Mouse (Mus musculus) granulocyte monocyte progenitor cell, adult 5-6 weeks (primary cell): Measurements from ENCODE around the gene Bid. TPM values are rescaled to one million over a fixed set of nuclear protein-coding genes. Genes with fewer than 3 reads are reported as not detected.
"Not testable (repeated sequence)": the region's sequence is repeated elsewhere in the genome, so short reads cannot be mapped to it uniquely, and the experiment has no call there.

Source experiments
- ATAC-seq: replicated peaks from 2 replicates; pipeline ENCODE4 v1.8.0; 2016; ENCODE audit warnings: mild to moderate bottlenecking, moderate TSS enrichment, inconsistent platforms; ENCODE audit not compliant: poor library complexity, severe bottlenecking
- total RNA-seq, 2 experiments: library from RNA; stranded (forward) in 1 of 2; stranded (reverse) in 1 of 2; fragments of 200-712, 200-1000 nt in 1 of 2; fragments of >200 nt in 1 of 2; fragmentation: Nextera tagmentation in 1 of 2; gene quantifications; 2 replicates each; pipeline ENCODE4 v1.2.3; 2014 to 2017

Gene Bid
- total RNA-seq, 2 experiments from 2014 or later: 64.6 to 90.9 TPM

DNA sequence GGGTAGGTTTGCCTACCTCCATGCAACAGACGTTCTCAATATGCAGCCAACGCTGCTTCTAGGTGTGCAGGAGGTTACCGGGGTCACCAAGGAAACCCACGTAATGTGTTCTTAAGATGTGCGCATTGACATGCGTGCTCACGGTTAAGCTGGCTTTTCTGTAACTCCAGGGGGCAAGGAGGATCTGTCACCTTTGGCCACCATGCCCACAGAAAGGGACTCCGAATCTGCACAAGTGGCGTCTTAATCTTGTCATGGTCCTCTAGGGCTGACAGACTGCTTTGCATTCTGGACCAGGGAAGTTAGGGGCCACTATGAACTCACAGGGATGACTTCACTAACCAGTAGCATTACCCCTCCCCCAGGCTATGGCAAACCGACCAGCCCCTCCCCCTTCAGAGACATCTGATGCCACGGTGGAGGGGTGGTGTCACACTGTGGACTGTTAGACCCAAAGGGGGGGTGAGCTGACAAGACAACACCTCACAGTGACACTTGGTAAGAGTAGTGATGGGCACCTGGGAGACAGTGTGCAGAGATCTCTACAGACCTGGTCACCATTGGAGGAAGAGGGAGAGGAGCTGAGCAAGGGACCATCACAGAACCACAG, 21.5 kb upstream of the Bid start:
- no peak for ATAC-seq

DNA sequence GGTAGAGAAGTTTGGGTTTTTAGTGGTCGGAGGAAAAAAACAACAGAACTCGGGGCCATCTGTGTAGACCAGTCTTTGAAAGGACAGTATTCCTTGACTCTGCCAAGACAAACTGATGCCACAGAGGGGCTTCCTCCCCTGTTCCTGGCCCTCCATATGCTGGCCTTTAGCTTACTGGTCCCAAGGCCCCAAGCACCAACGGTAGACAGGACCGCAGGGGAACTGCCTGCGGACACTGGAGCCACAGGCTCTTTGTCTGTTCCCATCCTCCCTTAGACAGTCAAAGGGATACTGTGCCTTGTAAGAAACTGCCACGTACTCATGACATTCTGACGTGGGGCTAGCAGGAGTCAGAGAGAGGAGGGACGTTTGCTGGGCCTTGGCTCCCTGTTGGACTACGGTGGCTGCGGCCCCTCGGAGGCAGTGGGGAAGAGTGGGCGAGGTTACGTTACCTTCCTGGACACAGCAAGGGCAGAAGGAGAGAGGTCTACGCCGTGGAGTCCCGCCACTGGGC, 20.5 kb upstream of the Bid start:
- ATAC-seq: no peak

DNA sequence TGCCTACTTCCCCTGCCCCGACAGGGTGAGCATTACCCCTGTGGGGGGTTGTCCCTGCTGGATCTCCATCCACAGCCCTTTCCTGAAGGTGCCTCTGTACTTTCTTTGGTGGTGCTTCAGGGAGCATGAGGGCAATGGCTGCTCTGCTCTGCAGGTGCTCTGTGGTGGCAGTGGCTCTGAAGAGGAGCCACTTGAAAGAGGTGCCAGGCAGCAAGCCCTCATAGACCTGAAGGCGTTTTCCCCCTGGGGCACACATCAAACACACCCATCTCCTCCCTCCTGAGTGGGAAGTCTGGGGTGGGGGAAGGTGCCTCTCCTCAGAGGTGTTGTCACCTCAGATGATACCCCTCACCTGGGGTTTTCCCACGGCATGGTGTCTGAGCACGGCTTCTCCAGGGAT, 17.5 kb upstream of the Bid start:
- no peak for ATAC-seq

DNA sequence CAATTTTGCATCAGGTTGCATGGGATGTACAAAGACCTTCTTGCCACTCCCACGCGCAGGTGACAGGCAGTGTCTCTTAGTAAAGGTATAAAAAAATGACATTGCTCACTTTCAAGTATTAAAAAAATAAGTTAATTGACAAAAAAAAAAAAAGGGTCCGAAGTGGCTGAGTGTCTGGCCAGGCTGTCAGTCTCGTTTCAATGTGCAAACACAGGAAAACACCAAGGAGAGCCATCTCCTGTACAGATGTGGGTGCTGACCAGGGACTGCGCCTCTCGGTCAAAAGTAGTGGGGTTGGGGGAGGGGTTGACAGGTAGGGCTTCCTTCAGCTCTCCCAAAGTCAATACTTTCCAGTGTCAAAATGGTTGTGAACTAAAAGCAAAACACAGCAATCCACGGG, 17.0 kb upstream of the Bid start:
- ATAC-seq: no peak

DNA sequence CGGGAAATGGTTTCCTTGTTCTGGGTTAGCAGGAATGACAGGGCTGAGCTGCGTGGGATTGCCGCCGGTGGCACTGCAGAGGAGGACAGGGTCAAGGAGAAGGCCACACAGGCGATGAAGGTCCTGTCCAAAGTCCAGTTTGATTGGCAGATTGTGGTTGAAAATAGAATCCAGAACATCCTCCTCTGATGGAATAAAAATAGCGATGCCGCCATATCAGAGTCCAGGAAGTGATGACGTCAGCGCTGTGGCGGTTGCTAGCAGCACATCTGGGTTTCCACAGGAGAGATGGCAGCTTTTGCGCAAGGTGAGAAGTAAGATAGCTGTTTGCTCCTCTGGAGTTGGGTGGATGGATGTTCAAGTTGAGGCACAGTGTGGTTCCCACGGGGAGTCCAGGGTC, 15.9 kb upstream of the Bid start:
- peak; percentile 65 for ATAC-seq

DNA sequence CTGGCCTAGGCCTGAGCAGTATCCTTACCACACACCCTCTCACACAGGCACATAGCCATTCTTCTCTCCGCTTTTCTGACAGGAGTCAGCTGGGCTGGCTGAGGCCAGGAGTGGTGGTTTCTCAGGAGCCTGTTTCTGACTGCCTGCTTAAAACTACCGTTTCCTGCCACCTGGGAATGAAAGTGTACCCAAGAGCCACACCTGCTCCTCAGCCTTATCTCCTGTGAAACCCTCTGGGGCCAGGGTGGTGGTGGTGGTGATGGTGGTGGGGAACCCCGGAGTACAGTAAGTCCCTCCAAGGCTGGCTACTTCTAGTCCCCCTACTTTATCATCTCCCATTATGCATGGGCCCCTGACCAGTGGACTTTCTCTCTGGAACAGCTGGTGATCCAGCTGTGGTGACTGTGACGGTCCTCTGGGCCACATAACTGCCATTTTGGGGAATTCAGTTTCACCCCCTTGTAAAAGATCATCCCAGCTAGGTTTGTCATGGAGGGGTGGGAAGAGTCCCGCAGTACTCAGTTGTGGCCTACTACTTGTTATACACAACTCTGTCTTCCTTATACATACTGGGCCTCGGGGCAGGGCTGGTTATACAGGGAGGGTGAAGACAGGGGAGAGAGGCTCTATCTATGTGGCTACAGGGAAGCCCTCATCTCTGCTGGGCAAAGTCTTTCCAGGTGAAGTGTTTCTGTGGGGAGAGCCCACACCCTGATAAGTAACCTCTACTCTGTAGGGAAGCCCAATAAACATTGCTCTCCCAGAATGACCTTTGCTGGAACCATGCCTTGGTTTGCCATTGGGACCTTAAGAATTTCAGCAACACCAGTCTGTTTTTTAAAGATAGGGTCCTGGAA, 14.0 kb upstream of the Bid start:
- ATAC-seq: no peak

DNA sequence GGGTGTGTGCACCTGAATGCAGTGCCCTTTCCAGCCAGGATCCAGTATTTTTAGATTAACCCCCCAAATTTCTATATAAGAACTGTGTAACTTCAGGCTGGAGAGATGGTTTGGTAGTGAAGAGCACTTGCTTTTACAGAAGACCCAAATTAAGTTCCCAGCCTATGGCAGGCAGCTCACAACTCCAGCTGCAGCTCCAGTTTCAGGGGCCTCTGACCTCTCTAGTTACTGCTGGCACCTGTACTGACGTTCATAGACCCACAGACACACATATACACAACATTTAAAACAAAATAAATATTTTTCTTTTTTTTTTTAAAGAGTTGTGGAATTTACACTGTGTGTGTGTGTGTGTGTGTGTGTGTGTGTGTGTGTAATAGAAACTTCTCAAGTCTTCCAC, 12.8 kb upstream of the Bid start:
- no peak for ATAC-seq

DNA sequence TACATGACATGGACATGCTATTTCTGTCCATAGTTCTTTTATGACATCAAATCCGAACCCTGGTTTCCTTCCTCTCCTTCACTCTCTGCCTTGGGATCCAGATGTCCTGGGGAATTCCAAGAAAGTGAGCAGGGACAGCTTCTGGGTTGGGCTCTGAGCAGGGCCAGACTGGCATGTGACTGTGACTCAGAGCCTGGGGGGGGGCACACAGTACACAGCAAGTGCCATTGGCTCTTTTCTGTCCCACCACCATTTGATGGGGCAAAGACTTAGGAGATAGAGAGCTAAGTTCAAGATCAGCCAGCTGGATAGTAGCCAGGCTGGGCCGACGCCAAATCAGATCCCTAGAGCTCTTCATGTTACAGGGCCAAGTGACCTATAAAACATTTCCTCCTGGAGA, 11.1 kb upstream of the Bid start:
- ATAC-seq: no peak

DNA sequence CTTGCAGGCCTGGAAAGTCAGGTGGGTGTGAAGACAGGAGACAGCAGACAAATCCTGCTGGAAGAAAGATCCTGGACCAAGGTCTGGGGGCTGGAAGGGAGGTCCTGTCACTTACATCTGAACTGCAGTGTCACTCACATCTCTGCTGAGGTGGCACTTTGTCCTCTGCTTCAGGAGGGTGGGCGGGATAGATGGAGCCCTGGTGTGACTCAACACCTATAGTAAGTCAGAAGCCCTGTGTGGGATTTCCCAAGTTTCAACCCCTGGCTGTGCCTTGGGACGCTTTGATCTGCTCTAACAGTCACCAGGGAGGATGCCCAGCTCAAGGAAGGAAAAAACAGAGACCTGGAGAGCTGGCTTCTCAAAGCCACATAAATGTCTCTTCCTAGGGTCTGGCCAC, 10.2 kb upstream of the Bid start:
- no peak for ATAC-seq

DNA sequence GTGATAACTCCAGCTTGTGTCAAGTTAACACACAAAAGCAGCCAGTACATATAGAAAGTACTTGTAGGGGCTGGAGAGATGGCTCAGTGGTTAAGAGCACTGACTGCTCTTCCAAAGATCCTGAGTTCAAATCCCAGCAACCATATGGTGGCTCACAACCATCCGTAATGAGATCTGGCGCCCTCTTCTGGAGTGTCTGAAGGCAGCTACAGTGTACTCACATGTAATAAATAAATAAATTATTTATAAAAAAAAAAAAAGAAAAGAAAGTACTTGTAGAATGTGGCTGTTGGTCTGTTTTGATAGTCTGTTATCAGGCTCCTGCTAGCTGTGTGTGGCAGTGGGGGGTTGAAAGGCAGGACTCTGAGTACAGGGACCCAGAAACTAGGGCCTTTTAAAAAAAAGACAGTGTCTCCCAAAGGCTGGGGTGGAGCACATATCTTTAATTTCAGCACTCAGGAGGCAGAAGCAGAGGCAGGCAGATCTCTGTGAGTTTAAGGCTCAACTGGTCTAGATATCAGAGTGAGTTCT, 8.2 kb upstream of the Bid start:
- not testable (repeated sequence) for ATAC-seq

DNA sequence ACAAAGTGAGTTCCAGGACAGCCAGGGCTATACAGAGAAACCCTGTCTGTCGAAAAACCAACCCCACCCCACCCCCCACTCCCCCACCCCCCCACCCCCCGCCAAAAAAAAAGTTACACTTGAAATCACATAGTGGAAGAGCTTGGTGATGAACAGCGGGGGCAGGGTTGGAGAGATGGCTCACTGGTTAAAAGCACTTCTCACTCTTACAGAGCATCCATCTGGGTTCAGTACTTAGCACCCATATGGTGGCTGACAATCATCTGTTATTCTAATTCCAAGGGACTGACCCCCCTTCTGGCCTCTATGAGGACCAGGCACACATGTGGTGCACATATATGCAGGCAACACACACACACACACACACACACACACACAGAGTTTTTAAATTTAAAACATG, 1.3 kb upstream of the Bid start:
- no peak for ATAC-seq

DNA sequence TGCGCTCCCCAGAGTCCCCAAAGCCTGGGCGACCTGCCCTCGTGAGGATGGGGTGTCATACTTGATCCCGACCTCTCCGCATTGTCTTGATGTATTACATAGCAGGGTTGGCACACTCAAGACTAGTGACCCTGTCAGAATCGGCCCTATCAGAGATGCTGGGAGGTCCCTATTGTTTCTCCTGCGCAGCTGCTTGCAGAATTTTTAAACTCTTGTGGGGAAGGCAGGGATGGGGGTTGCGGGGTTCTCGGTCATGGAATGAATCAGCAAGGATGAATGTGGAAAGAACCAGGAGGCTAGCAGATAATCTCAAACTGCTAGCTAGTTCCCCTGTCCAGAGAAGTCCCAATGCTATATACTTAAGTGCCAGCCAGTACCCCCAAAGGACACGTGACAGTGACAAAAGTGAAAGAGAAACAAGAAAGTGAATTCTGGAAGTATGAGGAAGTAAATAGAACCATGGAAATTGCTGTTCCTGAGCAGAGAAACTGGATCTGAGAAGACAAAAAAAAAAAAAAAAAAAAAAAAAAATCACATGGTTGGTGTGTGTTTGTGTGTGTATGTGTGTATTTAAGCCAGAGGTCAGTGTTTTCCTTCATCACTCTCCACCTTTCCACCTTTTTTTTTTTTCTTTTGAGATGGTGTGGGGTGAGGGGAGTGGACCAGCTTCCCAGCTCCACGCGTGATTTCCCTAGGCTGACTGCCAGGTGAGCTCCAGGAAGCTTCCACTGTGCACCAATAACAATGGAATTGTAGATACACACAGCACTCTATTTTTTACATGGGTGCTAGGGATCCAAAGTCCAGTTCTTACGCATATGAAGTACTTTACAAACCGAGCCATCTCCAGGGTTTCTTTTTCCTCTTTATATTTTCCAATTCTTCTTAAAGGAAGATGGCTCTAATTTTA, 574 bp upstream of the Bid start:
- ATAC-seq: peak; percentile 10

DNA sequence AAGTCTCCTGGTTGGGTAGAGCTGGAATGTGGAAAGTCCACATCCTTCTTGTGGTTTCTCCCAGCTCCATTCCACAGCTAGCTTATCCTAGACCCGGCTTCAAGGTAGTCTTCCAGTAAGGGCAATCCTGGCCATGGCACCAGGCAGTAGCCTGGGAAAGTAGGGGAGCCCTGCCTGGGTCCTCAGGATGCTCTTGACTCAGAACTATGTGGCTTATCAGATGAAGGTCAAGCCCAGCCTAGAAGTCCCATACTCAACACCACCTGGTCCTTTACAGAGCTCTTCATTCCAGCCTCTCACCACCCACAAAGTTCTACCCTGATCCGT, 1.0 kb downstream of the Bid start:
- no peak for ATAC-seq

DNA sequence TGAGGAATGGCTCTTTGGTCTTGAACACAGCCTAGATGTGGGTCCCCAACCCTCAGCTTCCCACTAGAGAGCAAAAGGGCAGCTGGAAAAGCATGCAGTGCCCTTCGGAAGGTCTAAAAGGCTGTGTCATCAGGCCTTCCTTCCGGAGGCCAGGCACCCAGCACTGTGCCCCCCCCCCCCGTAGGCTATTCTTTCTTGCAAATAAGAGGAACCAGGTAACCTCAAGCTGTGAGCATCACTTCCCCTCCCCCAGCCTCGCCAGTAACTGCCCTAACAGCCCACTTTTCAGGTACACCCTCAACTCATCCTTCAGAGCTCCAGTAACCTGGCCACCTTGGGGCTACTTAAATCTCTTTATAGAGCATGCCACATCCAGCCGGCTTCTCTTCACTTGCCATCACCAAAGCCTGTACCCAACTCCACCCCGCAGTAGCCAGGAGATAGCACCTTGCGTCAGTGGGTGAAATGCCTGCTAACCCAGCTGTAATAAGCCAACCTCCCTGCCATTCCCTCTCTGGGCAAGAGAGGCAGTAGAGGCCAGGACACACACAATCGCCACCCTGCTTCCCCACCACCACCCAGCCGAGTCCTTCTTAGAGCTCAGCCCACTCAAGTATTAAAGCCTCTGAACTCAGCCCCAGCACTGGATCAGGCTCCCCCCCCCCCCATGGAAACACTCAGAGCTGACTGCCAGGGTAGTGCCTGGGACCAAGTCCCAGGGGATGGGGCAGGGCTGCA, 1.6 kb downstream of the Bid start:
- ATAC-seq: peak; percentile 64

DNA sequence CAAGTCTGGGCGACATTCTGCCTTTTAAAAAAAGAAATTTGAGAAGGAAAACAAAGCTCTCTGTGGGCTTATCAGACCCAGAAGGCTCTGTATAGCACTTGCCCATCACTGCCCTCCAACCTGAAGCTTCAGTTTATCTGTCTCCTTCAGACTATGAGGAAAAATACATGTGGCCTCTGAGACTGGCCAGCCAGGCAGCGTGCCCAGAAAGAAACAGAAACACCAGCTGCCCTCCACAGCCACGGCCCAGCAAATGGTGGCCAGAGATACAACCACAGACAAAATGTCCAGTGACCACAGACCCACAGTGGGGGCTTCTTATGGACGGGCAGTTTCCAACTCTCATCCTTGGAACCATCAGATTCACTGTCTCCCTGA, 2.1 kb downstream of the Bid start:
- ATAC-seq: no peak

DNA sequence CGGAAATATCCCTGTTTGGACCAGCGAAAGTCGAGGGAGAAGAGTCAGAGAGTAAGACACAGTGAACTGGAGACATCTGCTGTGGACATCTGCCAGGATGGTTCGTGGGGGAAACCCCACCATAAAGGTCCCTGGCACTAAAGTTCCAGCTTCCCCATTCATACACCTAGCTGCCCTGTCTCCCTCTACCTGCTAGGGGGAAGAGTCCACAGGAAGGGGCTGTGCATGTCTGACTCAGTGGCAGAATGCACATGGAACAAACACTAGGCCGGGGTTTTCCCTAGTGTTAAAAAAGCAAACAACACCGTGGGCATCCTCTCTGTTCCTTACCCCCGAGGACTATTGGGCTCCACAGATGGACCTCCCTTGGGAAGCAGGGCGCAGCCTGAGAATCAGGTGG, 2.9 kb downstream of the Bid start:
- no peak for ATAC-seq

DNA sequence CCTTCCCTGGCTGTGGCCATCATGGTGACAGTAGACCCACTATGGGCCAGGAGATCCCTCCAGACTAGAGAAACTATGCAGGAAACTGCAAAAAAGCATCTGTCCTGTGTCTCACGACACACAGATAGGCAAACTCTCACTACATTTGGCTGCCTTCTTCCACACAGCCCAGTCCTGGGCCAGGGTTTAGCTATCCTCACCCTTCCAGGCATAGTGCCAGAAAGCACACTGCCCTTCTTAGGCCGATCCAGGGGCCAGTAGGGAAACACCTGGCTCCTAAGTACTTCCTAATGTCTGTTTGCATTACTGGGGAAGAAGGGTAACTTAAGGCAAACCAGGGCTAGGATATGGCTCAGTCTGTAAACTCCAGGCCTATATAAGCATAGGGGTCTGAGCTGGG, 3.7 kb downstream of the Bid start:
- no peak for ATAC-seq

DNA sequence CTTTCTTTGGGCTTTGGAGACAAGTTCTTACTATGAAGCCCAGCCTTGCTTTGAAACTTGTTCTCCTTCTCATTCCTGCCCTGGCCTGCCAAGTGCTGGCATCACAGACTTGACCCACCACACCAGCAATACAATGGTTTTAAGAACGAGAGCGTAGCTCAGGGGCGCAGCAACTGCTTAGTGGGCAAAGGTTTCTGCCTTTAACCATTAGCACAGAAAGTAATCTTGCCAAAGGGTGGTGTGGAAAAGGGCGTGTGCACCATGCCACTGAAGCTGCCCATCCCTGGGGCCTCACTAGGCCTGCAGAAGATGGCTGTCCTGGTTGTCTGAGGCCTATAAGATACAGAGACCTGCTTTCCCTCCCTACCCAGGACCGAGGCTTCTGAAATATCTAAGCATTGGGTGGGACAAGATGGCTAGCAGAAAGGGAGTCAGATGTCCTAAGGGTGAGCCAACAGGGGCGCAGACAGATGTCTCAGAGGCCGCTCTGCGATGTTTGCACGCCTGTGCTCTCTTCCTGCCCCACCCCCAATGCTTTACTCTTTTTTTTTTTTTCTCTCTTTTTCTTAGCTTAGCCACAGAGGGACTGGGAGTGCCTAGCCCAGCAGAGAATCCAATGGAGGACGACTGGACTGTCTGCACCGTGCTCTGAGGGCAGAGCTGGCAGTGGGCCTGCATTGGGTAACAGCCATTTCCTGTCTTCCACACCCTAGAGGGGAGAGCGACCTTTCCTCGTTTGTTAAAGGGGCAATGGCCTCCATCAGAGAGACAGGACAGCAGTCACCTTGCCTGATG, 5.2 kb downstream of the Bid start:
- ATAC-seq: peak; percentile 50

DNA sequence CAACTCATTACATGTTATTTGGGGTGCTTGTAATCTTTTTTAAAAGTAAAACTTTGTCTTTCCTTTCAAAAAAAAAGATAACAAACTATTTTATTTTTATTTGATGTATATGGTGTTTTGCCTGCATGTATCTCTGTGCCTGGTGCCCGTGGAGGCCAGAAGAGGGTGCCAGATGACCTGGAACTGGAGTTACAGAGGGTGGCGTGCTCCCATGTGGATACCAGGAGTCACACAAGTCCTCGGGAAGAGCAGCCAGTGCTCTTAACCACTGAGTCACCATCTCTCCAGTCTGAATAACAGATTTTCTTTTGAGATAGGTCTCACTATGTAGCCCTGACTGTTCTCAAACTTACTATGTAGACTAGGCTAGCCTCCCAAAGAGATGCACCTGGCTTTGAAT, 7.2 kb downstream of the Bid start:
- no peak for ATAC-seq
